Mouse (Mus musculus): ENCODE measurements around the gene Pnma1. TPM values are rescaled to one million over a fixed set of nuclear protein-coding genes. Genes with fewer than 3 reads are reported as not detected.

Pnma1 gene
- total RNA-seq (2012; rRNA removed) (0.10 and 0.31 TPM in 2 replicates), polyA plus RNA-seq (2012; ENCODE audit: insufficient read depth in 1 of 2, insufficient read length in 2 of 2, low read depth in 1 of 2, low replicate concordance in 2 of 2, missing spikeins in 1 of 2) (under 1 TPM in 1 of 2 experiments, not detected in 1; 0.46 TPM)

- Histone ChIP-seq H3K79me2 (ENCODE audit: control insufficient read depth, insufficient read depth, low read length, poor library complexity) (no peaks in the 10 kb centered on the region), H3K4me1 (ENCODE audit: control insufficient read depth in 1 of 2, insufficient read depth in 2 of 2, low read length in 2 of 2) (peaks cover 12 to 20% of the 10 kb centered on the region in 2 experiments), H3K36me3 (ENCODE audit: control insufficient read depth in 1 of 2, insufficient read depth in 2 of 2, low read length in 2 of 2) (peaks cover 5 to 24% of the 10 kb centered on the region in 2 experiments), H3K27me3 (ENCODE audit: control insufficient read depth in 1 of 2, insufficient read depth in 2 of 2, low read length in 2 of 2) (no peaks in the 10 kb centered on the region), H3K9ac (ENCODE audit: control insufficient read depth, low read depth, low read length, poor library complexity, severe bottlenecking) (peak within 1 kb of the TSS; percentile 30), H3K9me3 (replicated peaks; ENCODE audit: insufficient read depth, low read length) (no peaks in the 10 kb centered on the region), H3K4me3 (ENCODE audit: control insufficient read depth in 1 of 2, insufficient read depth in 1 of 2, low read depth in 2 of 2, low read length in 2 of 2) (peak within 1 kb of the TSS; percentile 19 to 49; a peak in 3 of 4 replicates), H3K27ac (ENCODE audit: control insufficient read depth, low read depth, low read length) (no peak within 1 kb of the TSS)
- TF ChIP-seq E2F4 (IDR thresholded peaks at IDR 0.05; ENCODE audit: borderline replicate concordance, low read depth, low read length), result no peak
- peak in 2 of 3 experiments; percentile 27 to 28; a peak in 3 of 6 replicates for TF ChIP-seq CTCF (IDR thresholded peaks at IDR 0.05 in 2 of 3, conservative IDR thresholded peaks at IDR 0.05 in 1 of 3; ENCODE audit: control insufficient read depth in 1 of 3, insufficient read depth in 1 of 3, low read depth in 2 of 3, low read length in 3 of 3, poor library complexity in 1 of 3, severe bottlenecking in 1 of 3)
- no peak for TF ChIP-seq TBP (IDR thresholded peaks at IDR 0.05; ENCODE audit: low read depth, low read length)
- TF ChIP-seq SIN3A (IDR thresholded peaks at IDR 0.05; ENCODE audit: low read length), result peak; percentile 22; the same call in 1 of the 2 replicates
- TF ChIP-seq ELF1 (IDR thresholded peaks at IDR 0.05; ENCODE audit: low read depth, low read length), result peak; percentile 63; the same call in 1 of the 2 replicates
- no peak for TF ChIP-seq KAT2A (conservative IDR thresholded peaks at IDR 0.05; ENCODE audit: low read depth, low read length)
- peak; percentile 51 for TF ChIP-seq MXI1 (IDR thresholded peaks at IDR 0.05; ENCODE audit: low read depth, low read length)
- TF ChIP-seq SMC3 (IDR thresholded peaks at IDR 0.05; ENCODE audit: low read depth, low read length), result peak; percentile 25
- peak; percentile 65 for DNase-seq (ENCODE audit: low read depth, low spot score)
Measured at GRCm38 (mm10) chr12:84147954-84148621, at the start of gene Pnma1. Gene Pnma1, minus strand, starts transcription at chr12:84148489.

DNA sequence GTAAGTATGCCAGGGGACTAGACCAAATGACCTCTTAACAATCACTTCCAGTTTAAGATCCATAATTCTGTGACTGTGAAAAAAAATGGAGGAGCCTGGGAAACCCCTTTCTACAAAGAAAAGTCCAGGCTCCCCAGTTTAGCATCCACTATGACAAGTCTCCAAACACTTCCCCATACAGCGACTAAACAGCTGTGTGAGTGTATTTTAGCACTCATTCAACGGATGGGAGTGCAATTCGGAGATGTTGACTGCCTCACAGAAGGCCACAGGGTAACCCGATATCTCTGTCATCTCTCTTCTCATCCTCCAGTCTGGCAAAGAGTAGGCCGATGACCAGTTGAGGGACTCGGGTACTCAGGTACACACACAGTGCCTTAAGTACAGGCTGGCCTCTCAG is 46.9 kb upstream of the Pnma1 start:
- TF ChIP-seq NELFE (IDR thresholded peaks at IDR 0.05; ENCODE audit: low read depth, low read length) (0 out of 2 replicates have a peak, but pooled peaks have one; percentile 19), MYB (IDR thresholded peaks at IDR 0.05; ENCODE audit: low read depth, low read length) (no peak)
- peak overlapping the region; percentile 92; the same call in 1 of the 2 replicates for H3K27ac ChIP-seq (ENCODE audit: control insufficient read depth, low read depth, low read length)
- H3K4me1 ChIP-seq (ENCODE audit: control insufficient read depth in 1 of 2, insufficient read depth in 2 of 2, low read length in 2 of 2), result peaks cover 5 to 15% of the 10 kb centered on the region in 2 experiments; a peak in 3 of 4 replicates
- no peak overlapping the region for H3K4me3 ChIP-seq (ENCODE audit: control insufficient read depth in 1 of 2, insufficient read depth in 1 of 2, low read depth in 2 of 2, low read length in 2 of 2)
- H3K9me3 ChIP-seq (replicated peaks; ENCODE audit: insufficient read depth, low read length), result no peaks in the 10 kb centered on the region
- peak overlapping the region; percentile 83 for H3K9ac ChIP-seq (ENCODE audit: control insufficient read depth, low read depth, low read length, poor library complexity, severe bottlenecking)
- DNase-seq (ENCODE audit: low read depth, low spot score), result peak; percentile 38
- peaks cover 1 to 16% of the 10 kb centered on the region in 2 experiments; a peak in 3 of 4 replicates for H3K36me3 ChIP-seq (ENCODE audit: control insufficient read depth in 1 of 2, insufficient read depth in 2 of 2, low read length in 2 of 2)
- H3K79me2 ChIP-seq (ENCODE audit: control insufficient read depth, insufficient read depth, low read length, poor library complexity), result peaks cover 51% of the 10 kb centered on the region
- no peaks in the 10 kb centered on the region for H3K27me3 ChIP-seq (ENCODE audit: control insufficient read depth in 1 of 2, insufficient read depth in 2 of 2, low read length in 2 of 2)

- Histone ChIP-seq H3K27me3 (ENCODE audit: control insufficient read depth in 1 of 2, insufficient read depth in 2 of 2, low read length in 2 of 2) (no peaks in the 10 kb centered on the region), H3K9me3 (replicated peaks; ENCODE audit: insufficient read depth, low read length) (no peaks in the 10 kb centered on the region), H3K27ac (ENCODE audit: control insufficient read depth, low read depth, low read length) (peak overlapping the region; percentile 92), H3K4me1 (ENCODE audit: control insufficient read depth in 1 of 2, insufficient read depth in 2 of 2, low read length in 2 of 2) (peaks cover 5 to 20% of the 10 kb centered on the region in 2 experiments; a peak in 3 of 4 replicates), H3K4me3 (ENCODE audit: control insufficient read depth in 1 of 2, insufficient read depth in 1 of 2, low read depth in 2 of 2, low read length in 2 of 2) (peak overlapping the region; percentile 57 to 60), H3K9ac (ENCODE audit: control insufficient read depth, low read depth, low read length, poor library complexity, severe bottlenecking) (peak overlapping the region; percentile 83), H3K79me2 (ENCODE audit: control insufficient read depth, insufficient read depth, low read length, poor library complexity) (peaks cover 54% of the 10 kb centered on the region), H3K36me3 (ENCODE audit: control insufficient read depth in 1 of 2, insufficient read depth in 2 of 2, low read length in 2 of 2) (peaks cover 1 to 16% of the 10 kb centered on the region in 2 experiments; a peak in 3 of 4 replicates)
- no peak for DNase-seq (ENCODE audit: low read depth, low spot score)
- TF ChIP-seq EP300 (IDR thresholded peaks at IDR 0.05; ENCODE audit: low read depth in 1 of 2, low read length in 2 of 2), result peak in 1 of 2 experiments; percentile 16; a peak in 1 of 4 replicates
- TF ChIP-seq MXI1 (IDR thresholded peaks at IDR 0.05; ENCODE audit: low read depth, low read length), result no peak
Measured at GRCm38 (mm10) chr12:84194400-84195109, 46.3 kb upstream of the Pnma1 start.

Data from MEL (cell line).